Mouse (Mus musculus) neural tube, embryonic 15.5 days (tissue): Measurements from ENCODE around the gene Rapgef4. TPM values are rescaled to one million over a fixed set of nuclear protein-coding genes. Genes with fewer than 3 reads are reported as not detected.

ENCODE experiments used
- ATAC-seq: fragments of 200-750 bp; cut with Nextera tagmentation; 2 replicates; pipeline ENCODE4 v1.8.0; 2017; ENCODE audit warnings: mild to moderate bottlenecking, moderate TSS enrichment, moderate library complexity; ENCODE audit not compliant: low FRiP score
- H3K27ac ChIP-seq: fragments of 300-500 bp; sonication (generic); replicated peaks from 2 replicates; pipeline ENCODE4 v1.5.1; 2015; ENCODE audit warnings: mild to moderate bottlenecking, inconsistent platforms
- H3K27me3 ChIP-seq: fragments of 300-500 bp; sonication (generic); replicated peaks from 2 replicates; pipeline ENCODE4 v1.6.1; 2015; ENCODE audit warnings: inconsistent platforms
- H3K36me3 ChIP-seq: fragments of 300-500 bp; sonication (generic); 2 replicates; pipeline ENCODE4 v1.6.1; 2015; ENCODE audit warnings: inconsistent platforms
- H3K4me1 ChIP-seq: fragments of 300-500 bp; sonication (generic); 2 replicates; pipeline ENCODE4 v1.6.1; 2015; ENCODE audit warnings: inconsistent platforms
- H3K4me2 ChIP-seq: fragments of 300-500 bp; sonication (generic); 2 replicates; pipeline ENCODE4 v1.6.1; 2015; ENCODE audit warnings: inconsistent platforms, mild to moderate bottlenecking, moderate library complexity
- H3K4me3 ChIP-seq: fragments of 300-500 bp; sonication (generic); replicated peaks from 2 replicates; pipeline ENCODE4 v1.5.1; 2015; ENCODE audit warnings: mild to moderate bottlenecking, inconsistent platforms
- H3K9ac ChIP-seq: fragments of 300-500 bp; sonication (generic); replicated peaks from 2 replicates; pipeline ENCODE4 v1.6.1; 2015; ENCODE audit warnings: mild to moderate bottlenecking, inconsistent platforms
- H3K9me3 ChIP-seq: fragments of 300-500 bp; sonication (generic); replicated peaks from 2 replicates; pipeline ENCODE4 v1.6.1; 2016; ENCODE audit warnings: inconsistent platforms
- whole genome bisulfite sequencing: fragments of 180-500 bp; shearing (Covaris S2); methylation state at CpG from one replicate; pipeline ENCODE4 v1.1.7; 2015; ENCODE audit warnings: mixed read lengths; 5-methylcytosine and 5-hydroxymethylcytosine counted together
- polyA plus RNA-seq: library from polyadenylated mRNA; unstranded; fragments of >200 nt; fragmentation: Nextera tagmentation; extraction: Ambion mirVana; gene quantifications from 2 replicates; pipeline ENCODE4 v1.2.1, GENCODE M21; 2015

Gene Rapgef4
- polyA plus RNA-seq, 1 experiment from 2014 or later, result 45.3 TPM

GRCm38 (mm10) chr2:72016013-72016412, 35.0 kb downstream of the Rapgef4 start:
- WGBS, result 55% methylated on average over 5 of the region's 5 CpGs
- Histone ChIP-seq H3K4me1 (no peaks in the 10 kb centered on the region), H3K4me2 (no peak overlapping the region), H3K4me3 (no peak overlapping the region), H3K36me3 (no peaks in the 10 kb centered on the region), H3K9me3 (no peaks in the 10 kb centered on the region), H3K27ac (no peak overlapping the region), H3K9ac (no peak overlapping the region), H3K27me3 (no peaks in the 10 kb centered on the region)
- no peak for ATAC-seq

- 94% methylated on average over 2 of the region's 2 CpGs for WGBS
- Histone ChIP-seq H3K4me3 (no peak overlapping the region), H3K9ac (no peak overlapping the region), H3K36me3 (no peaks in the 10 kb centered on the region), H3K27me3 (no peaks in the 10 kb centered on the region), H3K27ac (no peak overlapping the region), H3K9me3 (no peaks in the 10 kb centered on the region), H3K4me1 (no peaks in the 10 kb centered on the region), H3K4me2 (no peak overlapping the region)
- ATAC-seq, result no peak
These were observed 36.1 kb downstream of the Rapgef4 start for GRCm38 (mm10) chr2:72017168-72017567.

- Histone ChIP-seq H3K9ac (no peak overlapping the region), H3K9me3 (no peaks in the 10 kb centered on the region), H3K36me3 (no peaks in the 10 kb centered on the region), H3K4me1 (no peaks in the 10 kb centered on the region), H3K4me3 (no peak overlapping the region), H3K27ac (no peak overlapping the region), H3K4me2 (no peak overlapping the region), H3K27me3 (no peaks in the 10 kb centered on the region)
- WGBS, result 83% methylated on average over 1 of the region's 1 CpGs
- no peak for ATAC-seq
These were observed 37.7 kb downstream of the Rapgef4 start for GRCm38 (mm10) chr2:72018736-72019135.

- H3K36me3 ChIP-seq, result no peaks in the 10 kb centered on the region
- H3K27me3 ChIP-seq, result no peaks in the 10 kb centered on the region
- no peak overlapping the region for H3K4me2 ChIP-seq
- ATAC-seq, result no peak
- H3K4me1 ChIP-seq, result no peaks in the 10 kb centered on the region
- H3K27ac ChIP-seq, result no peak overlapping the region
- no peaks in the 10 kb centered on the region for H3K9me3 ChIP-seq
- 94% methylated on average over 15 of the region's 15 CpGs for WGBS
- no peak overlapping the region for H3K4me3 ChIP-seq
- no peak overlapping the region for H3K9ac ChIP-seq
These were observed 39.7 kb downstream of the Rapgef4 start for GRCm38 (mm10) chr2:72020755-72021154.

- no peaks in the 10 kb centered on the region for H3K9me3 ChIP-seq
- ATAC-seq, result no peak
- WGBS, result 63% methylated on average over 5 of the region's 5 CpGs
These were observed 40.4 kb downstream of the Rapgef4 start for GRCm38 (mm10) chr2:72021440-72021839.

GRCm38 (mm10) chr2:72021845-72022244, 40.8 kb downstream of the Rapgef4 start:
- no peak overlapping the region for H3K27ac ChIP-seq
- H3K4me3 ChIP-seq, result no peak overlapping the region
- H3K9me3 ChIP-seq, result no peaks in the 10 kb centered on the region
- no peak overlapping the region for H3K4me2 ChIP-seq
- H3K36me3 ChIP-seq, result no peaks in the 10 kb centered on the region
- 48% methylated on average over 3 of the region's 3 CpGs for WGBS
- H3K27me3 ChIP-seq, result no peaks in the 10 kb centered on the region
- no peaks in the 10 kb centered on the region for H3K4me1 ChIP-seq
- H3K9ac ChIP-seq, result no peak overlapping the region
- peak; percentile 47; the same call in 1 of the 2 replicates for ATAC-seq

More at GRCm38 (mm10) chr2:72021440-72021839, 40.4 kb downstream of the Rapgef4 start:
- H3K27me3 ChIP-seq, result no peaks in the 10 kb centered on the region
- H3K27ac ChIP-seq, result no peak overlapping the region
- H3K4me2 ChIP-seq, result no peak overlapping the region
- H3K36me3 ChIP-seq, result no peaks in the 10 kb centered on the region
- no peak overlapping the region for H3K9ac ChIP-seq
- no peak overlapping the region for H3K4me3 ChIP-seq
- no peaks in the 10 kb centered on the region for H3K4me1 ChIP-seq

- Histone ChIP-seq H3K4me3 (no peak overlapping the region), H3K4me1 (no peaks in the 10 kb centered on the region), H3K27ac (no peak overlapping the region), H3K36me3 (no peaks in the 10 kb centered on the region), H3K4me2 (no peak overlapping the region), H3K9me3 (no peaks in the 10 kb centered on the region), H3K27me3 (no peaks in the 10 kb centered on the region), H3K9ac (no peak overlapping the region)
- no peak for ATAC-seq
- 96% methylated on average over 5 of the region's 5 CpGs for WGBS
These were observed 42.8 kb downstream of the Rapgef4 start for GRCm38 (mm10) chr2:72023791-72024190.

- Histone ChIP-seq H3K27me3 (no peaks in the 10 kb centered on the region), H3K4me2 (no peak overlapping the region), H3K4me1 (no peaks in the 10 kb centered on the region), H3K9me3 (no peaks in the 10 kb centered on the region), H3K9ac (no peak overlapping the region), H3K4me3 (no peak overlapping the region), H3K27ac (no peak overlapping the region), H3K36me3 (no peaks in the 10 kb centered on the region)
- WGBS, result 92% methylated on average over 5 of the region's 5 CpGs
- no peak for ATAC-seq
These were observed 44.6 kb downstream of the Rapgef4 start for GRCm38 (mm10) chr2:72025660-72026059.

- 88% methylated on average over 1 of the region's 1 CpGs for WGBS
- no peak overlapping the region for H3K4me2 ChIP-seq
- H3K4me3 ChIP-seq, result no peak overlapping the region
- no peak for ATAC-seq
- H3K9ac ChIP-seq, result no peak overlapping the region
- H3K27ac ChIP-seq, result no peak overlapping the region
- no peaks in the 10 kb centered on the region for H3K27me3 ChIP-seq
- no peaks in the 10 kb centered on the region for H3K9me3 ChIP-seq
- no peaks in the 10 kb centered on the region for H3K36me3 ChIP-seq
- no peaks in the 10 kb centered on the region for H3K4me1 ChIP-seq
These were observed 45.5 kb downstream of the Rapgef4 start for GRCm38 (mm10) chr2:72026506-72026905.

GRCm38 (mm10) chr2:72029081-72029480, 48.0 kb downstream of the Rapgef4 start:
- no peak overlapping the region for H3K9ac ChIP-seq
- no peak overlapping the region for H3K27ac ChIP-seq
- no peak for ATAC-seq
- H3K36me3 ChIP-seq, result no peaks in the 10 kb centered on the region
- H3K4me3 ChIP-seq, result no peak overlapping the region
- no peaks in the 10 kb centered on the region for H3K4me1 ChIP-seq
- WGBS, result 84% methylated on average over 1 of the region's 1 CpGs
- H3K9me3 ChIP-seq, result no peaks in the 10 kb centered on the region
- no peaks in the 10 kb centered on the region for H3K27me3 ChIP-seq
- no peak overlapping the region for H3K4me2 ChIP-seq

GRCm38 (mm10) chr2:72029586-72030144, 48.6 kb downstream of the Rapgef4 start:
- Histone ChIP-seq H3K27ac (no peak overlapping the region), H3K9ac (no peak overlapping the region), H3K4me1 (no peaks in the 10 kb centered on the region), H3K4me3 (no peak overlapping the region), H3K9me3 (no peaks in the 10 kb centered on the region), H3K4me2 (no peak overlapping the region), H3K27me3 (no peaks in the 10 kb centered on the region), H3K36me3 (no peaks in the 10 kb centered on the region)
- WGBS, result 87% methylated on average over 5 of the region's 5 CpGs
- no peak for ATAC-seq

GRCm38 (mm10) chr2:72031717-72032116, 50.7 kb downstream of the Rapgef4 start:
- no peaks in the 10 kb centered on the region for H3K4me1 ChIP-seq
- H3K36me3 ChIP-seq, result no peaks in the 10 kb centered on the region

More at GRCm38 (mm10) chr2:72031717-72032116, 50.7 kb downstream of the Rapgef4 start:
- no peak overlapping the region for H3K27ac ChIP-seq
- ATAC-seq, result no peak
- no peak overlapping the region for H3K4me2 ChIP-seq
- 80% methylated on average over 5 of the region's 5 CpGs for WGBS
- no peak overlapping the region for H3K9ac ChIP-seq
- no peak overlapping the region for H3K4me3 ChIP-seq
- H3K27me3 ChIP-seq, result 0 out of 2 replicates have a peak, but pooled peaks cover 3% of the 10 kb centered on the region
- H3K9me3 ChIP-seq, result no peaks in the 10 kb centered on the region
